Mouse (Mus musculus) hindbrain, embryonic 13.5 days (tissue): ENCODE results near the gene Mprip. TPM values are rescaled to one million over a fixed set of nuclear protein-coding genes. Genes with fewer than 3 reads are reported as not detected.

Experiments
- ATAC-seq: fragments of 200-750 bp; cut with Nextera tagmentation; 2 replicates; pipeline ENCODE4 v1.8.0; 2017; ENCODE audit warnings: moderate TSS enrichment; ENCODE audit not compliant: low FRiP score
- H3K27ac ChIP-seq: fragments of 300-500 bp; sonication (generic); 2 replicates; pipeline ENCODE4 v1.5.1; 2015; ENCODE audit warnings: inconsistent platforms, mild to moderate bottlenecking, moderate library complexity
- H3K27me3 ChIP-seq: fragments of 300-500 bp; sonication (generic); 2 replicates; pipeline ENCODE4 v1.6.1; 2015; ENCODE audit warnings: mild to moderate bottlenecking, inconsistent platforms
- H3K36me3 ChIP-seq: fragments of 300-500 bp; sonication (generic); 2 replicates; pipeline ENCODE4 v1.6.1; 2015; ENCODE audit warnings: mild to moderate bottlenecking, inconsistent platforms
- H3K4me1 ChIP-seq: fragments of 300-500 bp; sonication (generic); replicated peaks from 2 replicates; pipeline ENCODE4 v1.6.1; 2015; ENCODE audit warnings: inconsistent platforms
- H3K4me2 ChIP-seq: fragments of 300-500 bp; sonication (generic); 2 replicates; pipeline ENCODE4 v1.6.1; 2015; ENCODE audit warnings: inconsistent platforms, mild to moderate bottlenecking, moderate library complexity
- H3K4me3 ChIP-seq: fragments of 300-500 bp; sonication (generic); 2 replicates; pipeline ENCODE4 v1.5.1; 2015; ENCODE audit warnings: mild to moderate bottlenecking, inconsistent platforms
- H3K9ac ChIP-seq: fragments of 300-500 bp; sonication (generic); 2 replicates; pipeline ENCODE4 v1.6.1; 2015; ENCODE audit warnings: mild to moderate bottlenecking, inconsistent platforms
- H3K9me3 ChIP-seq: fragments of 300-500 bp; sonication (generic); 2 replicates; pipeline ENCODE4 v1.6.1; 2016; ENCODE audit warnings: inconsistent platforms
- WGBS: fragments of 180-500 bp; shearing (Covaris S2); methylation state at CpG from one replicate; pipeline ENCODE4 v1.1.7; 2015; 5-methylcytosine and 5-hydroxymethylcytosine counted together
- polyA plus RNA-seq: library from polyadenylated mRNA; unstranded; fragments of >200 nt; fragmentation: Nextera tagmentation; extraction: Ambion mirVana; gene quantifications from 2 replicates; pipeline ENCODE4 v1.2.1, GENCODE M21; 2015

Gene Mprip
- polyA plus RNA-seq, 1 experiment from 2014 or later: 37.9 TPM

DNA sequence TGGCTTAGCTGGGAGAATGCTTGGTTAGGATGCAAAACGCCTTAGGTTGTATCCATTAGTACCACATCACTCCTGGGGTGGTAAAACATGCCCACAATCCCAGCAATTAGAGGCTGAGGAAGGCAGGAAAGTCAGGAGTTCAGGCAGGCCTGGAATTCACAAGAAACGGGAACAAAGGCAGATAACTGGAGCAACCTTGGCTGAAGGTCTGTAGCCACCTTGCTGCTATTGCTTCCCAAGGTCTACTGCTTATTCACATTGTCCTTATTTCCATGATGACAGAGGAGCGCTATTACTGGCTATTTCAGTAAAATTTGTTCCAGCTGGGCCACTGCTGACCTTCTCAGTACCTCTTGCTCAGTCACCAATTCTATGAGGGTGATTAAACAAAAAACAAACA, 152.2 kb downstream of the Mprip start:
- peaks cover 28% of the 10 kb centered on the region for H3K36me3 ChIP-seq
- 90% methylated on average over 3 of the region's 3 CpGs for WGBS
- no peak overlapping the region for H3K4me2 ChIP-seq
- no peaks in the 10 kb centered on the region for H3K9me3 ChIP-seq
- H3K4me3 ChIP-seq: no peak overlapping the region
- peaks cover 15% of the 10 kb centered on the region for H3K4me1 ChIP-seq
- ATAC-seq: no peak
- no peak overlapping the region for H3K27ac ChIP-seq
- H3K9ac ChIP-seq: no peak overlapping the region
- no peaks in the 10 kb centered on the region for H3K27me3 ChIP-seq

DNA sequence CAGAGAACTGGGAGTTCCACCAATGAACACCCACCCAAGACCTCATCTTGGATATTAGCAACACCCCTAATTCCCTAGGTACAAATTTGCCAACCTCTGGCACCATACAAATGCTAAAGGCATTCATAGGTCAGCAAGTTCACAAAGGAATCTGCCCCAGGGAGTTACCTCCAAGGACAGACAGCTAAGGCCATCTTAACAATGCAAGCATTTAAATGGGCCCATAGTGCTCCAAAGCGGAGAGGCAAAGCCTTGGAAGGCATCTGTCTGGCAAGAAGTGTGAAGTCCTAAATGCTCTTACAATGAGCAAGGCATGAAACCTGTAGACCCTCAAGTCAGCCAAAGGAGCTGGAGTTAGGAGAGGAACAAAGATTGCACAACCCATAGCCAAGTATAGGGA, 153.2 kb downstream of the Mprip start:
- no peak overlapping the region for H3K4me2 ChIP-seq
- H3K9ac ChIP-seq: no peak overlapping the region
- no peak overlapping the region for H3K4me3 ChIP-seq
- no peak for ATAC-seq
- H3K27ac ChIP-seq: no peak overlapping the region
- H3K9me3 ChIP-seq: no peaks in the 10 kb centered on the region
- no peaks in the 10 kb centered on the region for H3K27me3 ChIP-seq
- peaks cover 38% of the 10 kb centered on the region for H3K36me3 ChIP-seq
- peaks cover 5% of the 10 kb centered on the region; the same call in 1 of the 2 replicates for H3K4me1 ChIP-seq
- 77% methylated on average over 1 of the region's 1 CpGs for WGBS

DNA sequence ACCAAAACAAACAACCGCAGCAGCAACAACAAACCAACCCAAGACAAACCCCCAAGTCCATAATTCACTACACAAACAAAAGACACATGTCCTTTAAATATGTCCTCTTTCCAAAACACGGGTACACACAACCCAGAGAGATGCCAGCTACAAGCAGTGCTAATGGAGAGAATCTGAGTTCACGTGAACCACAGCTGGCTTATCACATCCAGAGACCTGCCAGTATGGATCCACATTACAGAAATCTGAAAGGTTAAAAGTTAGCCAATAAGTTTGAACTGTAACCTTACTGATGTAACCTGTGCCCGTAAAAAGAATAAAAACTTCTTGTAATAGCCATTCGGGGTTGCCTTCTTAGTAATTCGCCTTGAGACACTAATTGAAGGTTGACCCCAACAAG, 153.8 kb downstream of the Mprip start:
- H3K27me3 ChIP-seq: no peaks in the 10 kb centered on the region
- no peak overlapping the region for H3K4me2 ChIP-seq
- peaks cover 5% of the 10 kb centered on the region; the same call in 1 of the 2 replicates for H3K4me1 ChIP-seq
- ATAC-seq: no peak
- H3K9me3 ChIP-seq: no peaks in the 10 kb centered on the region
- H3K4me3 ChIP-seq: no peak overlapping the region
- WGBS: 93% methylated on average over 6 of the region's 6 CpGs
- no peak overlapping the region for H3K9ac ChIP-seq
- no peak overlapping the region for H3K27ac ChIP-seq
- H3K36me3 ChIP-seq: peaks cover 44% of the 10 kb centered on the region

DNA sequence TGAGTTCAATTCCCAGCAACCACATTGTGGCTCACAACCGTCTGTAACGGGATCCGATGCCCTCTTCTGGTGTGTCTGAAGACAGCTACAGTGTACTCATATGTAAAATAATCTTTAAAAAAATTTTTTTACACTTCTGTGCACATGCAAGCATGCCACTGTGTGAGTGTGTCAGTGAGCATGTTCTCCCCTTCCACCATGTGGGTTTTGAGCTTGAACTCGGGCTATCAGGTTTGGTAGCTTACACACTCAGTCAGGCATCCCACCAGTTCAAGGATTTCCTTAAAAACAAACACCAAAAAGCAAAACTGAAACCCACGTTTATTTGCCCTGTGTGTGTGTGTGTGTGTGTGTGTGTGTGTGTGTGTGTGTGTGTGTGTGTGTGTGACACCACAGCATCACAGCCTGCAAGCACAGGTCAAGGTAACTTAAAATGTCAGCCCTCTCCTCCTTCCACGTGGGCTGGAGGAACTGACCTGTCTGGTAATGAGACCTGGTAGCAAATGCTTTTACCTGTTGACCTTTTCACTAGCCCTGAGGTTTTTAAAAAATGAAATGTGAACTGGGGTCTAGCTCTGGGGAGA, 154.5 kb downstream of the Mprip start:
- Histone ChIP-seq H3K27ac (no peak overlapping the region), H3K9me3 (no peaks in the 10 kb centered on the region), H3K4me2 (no peak overlapping the region), H3K4me1 (peaks cover 5% of the 10 kb centered on the region; the same call in 1 of the 2 replicates), H3K4me3 (no peak overlapping the region), H3K9ac (no peak overlapping the region), H3K36me3 (peaks cover 50% of the 10 kb centered on the region), H3K27me3 (no peaks in the 10 kb centered on the region)
- ATAC-seq: no peak
- 92% methylated on average over 6 of the region's 6 CpGs for WGBS

DNA sequence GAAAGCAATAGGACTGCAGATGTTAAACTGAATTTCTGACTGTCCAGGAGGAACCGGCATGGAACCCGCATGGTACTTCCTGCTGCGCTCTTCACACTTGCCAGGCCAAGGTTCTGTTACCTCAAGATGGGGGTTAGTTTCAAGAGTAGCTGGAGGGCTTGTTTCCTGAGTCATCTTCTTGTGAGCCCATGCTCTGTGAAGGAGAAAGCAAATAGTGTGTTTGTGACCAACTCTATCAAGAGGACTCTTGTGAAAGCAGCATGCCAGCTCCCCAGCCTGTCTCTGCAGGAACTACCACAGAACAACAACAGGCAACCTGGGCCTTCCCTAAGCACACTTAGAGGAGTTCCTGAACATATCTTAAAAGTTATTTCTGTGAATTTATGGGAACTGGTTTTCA, 156.8 kb downstream of the Mprip start:
- no peak overlapping the region for H3K9ac ChIP-seq
- no peak for ATAC-seq
- H3K4me2 ChIP-seq: no peak overlapping the region
- no peak overlapping the region for H3K27ac ChIP-seq
- no peaks in the 10 kb centered on the region for H3K27me3 ChIP-seq
- WGBS: 97% methylated on average over 3 of the region's 3 CpGs
- H3K4me3 ChIP-seq: no peak overlapping the region
- H3K36me3 ChIP-seq: peaks cover 72% of the 10 kb centered on the region
- H3K4me1 ChIP-seq: no peaks in the 10 kb centered on the region
- no peaks in the 10 kb centered on the region for H3K9me3 ChIP-seq

DNA sequence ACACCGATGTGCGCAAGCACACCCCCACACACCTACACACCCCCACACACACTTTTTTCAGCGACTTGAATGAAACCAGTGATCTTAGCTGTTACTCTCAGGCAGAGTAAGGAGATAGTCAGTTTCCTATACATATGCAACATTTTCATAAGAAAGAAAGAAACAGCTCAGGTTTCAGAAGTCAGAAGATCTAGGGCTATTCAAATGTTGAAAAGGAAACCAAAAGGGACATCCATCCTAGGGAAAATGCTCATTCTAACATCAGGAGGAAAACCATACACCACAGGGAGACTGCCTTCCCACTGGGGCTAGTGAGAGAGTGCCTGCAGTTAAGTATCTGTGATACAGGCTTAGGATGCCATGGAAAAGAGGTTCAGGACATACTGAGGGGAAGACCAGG, 160.5 kb downstream of the Mprip start:
- Histone ChIP-seq H3K4me2 (no peak overlapping the region), H3K9ac (no peak overlapping the region), H3K27ac (no peak overlapping the region), H3K4me1 (no peaks in the 10 kb centered on the region), H3K27me3 (no peaks in the 10 kb centered on the region), H3K36me3 (peaks cover 97% of the 10 kb centered on the region), H3K9me3 (no peaks in the 10 kb centered on the region), H3K4me3 (no peak overlapping the region)
- 92% methylated on average over 3 of the region's 3 CpGs for WGBS
- no peak for ATAC-seq

Other genes with a start within 250 kb of the Mprip start
- 14.3 and 15.2 TPM in 2 replicates for gene Jmjd4, start 211.3 kb upstream of the Mprip start, polyA plus RNA-seq
- gene Snap47, start 210.1 kb upstream of the Mprip start, polyA plus RNA-seq: 448 and 460 TPM in 2 replicates
- 12.7 and 13.2 TPM in 2 replicates for gene Zfp867, start 188.8 kb upstream of the Mprip start, polyA plus RNA-seq
- gene Zkscan17, start 134.6 kb upstream of the Mprip start, polyA plus RNA-seq: 14.8 and 15.9 TPM in 2 replicates
- 0.18 and 0.21 TPM in 2 replicates for gene Nlrp3, start 119.7 kb upstream of the Mprip start, polyA plus RNA-seq
- not detected in 2 replicates for gene Olfr222, start 85.1 kb upstream of the Mprip start, polyA plus RNA-seq
- not detected in 2 replicates for gene Olfr223, start 68.0 kb upstream of the Mprip start, polyA plus RNA-seq
- gene Pld6, start 126.3 kb downstream of the Mprip start, polyA plus RNA-seq: 4.7 and 5.0 TPM in 2 replicates
- gene Flcn, start 148.7 kb downstream of the Mprip start, polyA plus RNA-seq: 39.6 and 41.0 TPM in 2 replicates
- 61.5 and 64.1 TPM in 2 replicates for gene Nt5m, start 178.1 kb downstream of the Mprip start, polyA plus RNA-seq
- 205 and 210 TPM in 2 replicates for gene Cops3, start 178.5 kb downstream of the Mprip start, polyA plus RNA-seq